Mouse (Mus musculus) testis, postnatal 10 days (tissue): ENCODE measurements around the gene Mfsd12.
A peak's percentile ranks its signal among the peaks of the same experiment; 100 is the strongest.

Source experiments
- DNase-seq: peaks from one replicate; pipeline ENCODE4 v3.0.0; 2021; ENCODE audit warnings: low spot score

The Mfsd12 gene

GRCm38 (mm10) chr10:81328386-81328785, 28.9 kb upstream of the Mfsd12 start, which contains the start of gene Tbxa2r:
Tbxa2r (plus strand) TSS chr10:81328731.
- peak; percentile 81 for DNase-seq

- peak; percentile 77 for DNase-seq
Observed at GRCm38 (mm10) chr10:81329194-81329975, 27.9 kb upstream of the Mfsd12 start.

GRCm38 (mm10) chr10:81330007-81330406, 27.3 kb upstream of the Mfsd12 start:
- DNase-seq, result peak; percentile 71

GRCm38 (mm10) chr10:81332277-81332676, 25.0 kb upstream of the Mfsd12 start:
- DNase-seq, result no peak

- DNase-seq, result no peak
Observed at GRCm38 (mm10) chr10:81334324-81334723, 23.0 kb upstream of the Mfsd12 start.

- DNase-seq, result no peak
Observed at GRCm38 (mm10) chr10:81335393-81336340, 21.6 kb upstream of the Mfsd12 start.

- DNase-seq, result no peak
Observed at GRCm38 (mm10) chr10:81336558-81336957, 20.7 kb upstream of the Mfsd12 start.

- peak; percentile 60 for DNase-seq
Observed at GRCm38 (mm10) chr10:81340551-81341332, 16.5 kb upstream of the Mfsd12 start.

- DNase-seq, result peak; percentile 92
Observed at GRCm38 (mm10) chr10:81341333-81341949, 15.8 kb upstream of the Mfsd12 start.

- no peak for DNase-seq
Observed at GRCm38 (mm10) chr10:81342686-81343505, 14.4 kb upstream of the Mfsd12 start, which contains the start of gene Gipc3. Gipc3 (minus strand) TSS chr10:81343266.

GRCm38 (mm10) chr10:81344421-81345161, 12.7 kb upstream of the Mfsd12 start:
- peak; percentile 90 for DNase-seq

GRCm38 (mm10) chr10:81345162-81345534, 12.1 kb upstream of the Mfsd12 start:
- DNase-seq, result no peak

- DNase-seq, result peak; percentile 91
Observed at GRCm38 (mm10) chr10:81346453-81347067, 10.7 kb upstream of the Mfsd12 start.

GRCm38 (mm10) chr10:81349146-81349545, 8.1 kb upstream of the Mfsd12 start:
- peak; percentile 74 for DNase-seq

GRCm38 (mm10) chr10:81349961-81350350, 7.3 kb upstream of the Mfsd12 start:
- no peak for DNase-seq

GRCm38 (mm10) chr10:81350351-81351063, 6.8 kb upstream of the Mfsd12 start, which contains the start of gene Hmg20b:
Hmg20b (minus strand) TSS chr10:81350480.
- peak; percentile 99 for DNase-seq

GRCm38 (mm10) chr10:81351678-81352291, 5.5 kb upstream of the Mfsd12 start:
- no peak for DNase-seq
